Mouse (Mus musculus): ENCODE results near the gene Cdon.

The Cdon gene

GRCm38 (mm10) chr9:35493033-35493732, 72.3 kb downstream of the Cdon start:
- DNase-seq (ENCODE audit: inconsistent ontology term): peak; percentile 52

GRCm38 (mm10) chr9:35493733-35494092, 72.8 kb downstream of the Cdon start:
- DNase-seq (ENCODE audit: inconsistent ontology term): no peak

GRCm38 (mm10) chr9:35494937-35495336, 74.0 kb downstream of the Cdon start:
- no peak for DNase-seq (ENCODE audit: inconsistent ontology term)

DNA sequence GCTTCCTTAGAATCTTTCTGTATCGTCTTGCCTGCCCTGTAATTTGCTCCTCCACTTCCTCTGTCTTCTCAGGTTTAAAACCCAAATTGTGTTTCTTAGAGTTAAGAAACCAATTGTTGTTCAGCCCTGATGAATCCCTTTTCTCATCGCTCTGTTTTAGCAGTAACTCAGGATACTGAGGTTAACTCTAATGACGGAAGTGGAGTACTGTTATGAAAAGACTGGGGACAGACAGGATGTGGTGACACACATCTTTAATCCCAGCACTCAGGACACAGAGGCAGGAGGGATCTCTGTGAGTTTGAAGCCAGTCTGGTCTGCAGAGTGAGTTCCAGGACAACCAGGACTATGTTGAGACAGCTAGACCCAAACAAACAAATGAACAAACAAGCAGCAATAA, 74.5 kb downstream of the Cdon start:
- no peak for DNase-seq (ENCODE audit: inconsistent ontology term)

DNA sequence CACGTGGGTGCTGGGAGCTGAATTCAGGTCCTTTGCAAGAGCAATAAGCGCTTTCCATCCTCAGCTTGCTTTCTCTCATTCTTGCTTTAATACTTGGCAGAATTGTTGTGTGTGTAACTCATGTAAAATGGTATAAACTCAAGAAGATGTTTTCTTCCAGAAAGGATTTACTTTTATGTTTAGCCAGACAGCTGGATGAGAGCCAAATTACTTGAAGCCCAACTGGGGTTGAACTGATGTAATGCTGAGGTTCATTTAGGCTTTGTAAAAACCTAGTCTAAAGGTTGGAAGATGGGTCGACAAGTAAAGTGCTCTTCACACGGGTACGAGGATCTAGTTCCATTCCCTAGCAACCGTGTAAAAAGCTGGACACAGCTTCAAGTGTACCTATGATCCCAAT, 79.0 kb downstream of the Cdon start:
- DNase-seq (ENCODE audit: inconsistent ontology term): no peak

- no peak for DNase-seq (ENCODE audit: inconsistent ontology term)
These were observed 81.6 kb downstream of the Cdon start for GRCm38 (mm10) chr9:35502361-35503000.

DNA sequence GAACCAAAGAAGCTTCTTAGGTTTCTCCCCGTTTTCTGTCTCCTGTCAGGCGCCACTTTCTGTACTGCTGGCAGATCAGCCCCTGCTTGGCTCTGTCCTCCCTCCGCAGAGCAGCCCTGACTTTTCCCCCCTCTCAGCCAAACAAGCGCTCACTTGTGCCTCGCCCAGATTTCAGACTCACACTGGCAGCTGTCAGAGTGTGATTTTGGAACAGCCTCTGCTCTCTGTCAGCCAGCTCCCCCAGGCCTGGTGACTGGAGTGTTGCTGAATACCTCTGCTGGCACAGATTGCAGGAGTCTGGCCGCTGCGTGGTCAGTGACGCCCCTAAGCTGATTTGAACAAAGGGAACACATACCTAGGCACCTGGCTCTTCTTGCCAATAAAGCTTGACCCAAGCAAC, 87.3 kb downstream of the Cdon start:
- peak; percentile 69 for DNase-seq (ENCODE audit: inconsistent ontology term)

GRCm38 (mm10) chr9:35513900-35514299, 93.0 kb downstream of the Cdon start:
- DNase-seq (ENCODE audit: inconsistent ontology term): no peak

- no peak for DNase-seq (ENCODE audit: inconsistent ontology term)
These were observed 95.3 kb downstream of the Cdon start for GRCm38 (mm10) chr9:35516182-35516581.

- no peak for DNase-seq (ENCODE audit: inconsistent ontology term)
These were observed 95.8 kb downstream of the Cdon start for GRCm38 (mm10) chr9:35516711-35517110.

DNA sequence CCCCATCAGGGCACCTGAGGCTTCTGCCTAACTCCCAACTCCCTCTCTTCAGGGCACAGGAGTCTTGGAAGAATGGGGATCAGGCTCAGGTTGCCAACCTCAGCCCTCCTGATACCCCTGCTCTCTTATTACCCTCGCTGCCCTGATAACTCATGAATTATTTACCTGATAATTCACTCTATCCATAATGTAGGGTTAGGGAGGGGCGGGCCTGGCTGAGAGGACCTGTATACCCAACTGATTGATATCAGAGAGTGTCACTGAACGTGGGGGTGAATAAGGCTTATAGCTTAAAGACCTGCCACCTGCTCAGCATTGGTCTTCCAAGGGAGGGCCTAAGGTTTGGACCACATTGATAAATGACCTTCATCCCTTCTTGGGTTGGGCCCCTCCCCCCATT, 97.2 kb downstream of the Cdon start, which contains the start of gene Gm1113:
Gm1113 (minus strand) TSS at position 101 of the 400 bp plus-strand sequence.
- DNase-seq (ENCODE audit: inconsistent ontology term): no peak

DNA sequence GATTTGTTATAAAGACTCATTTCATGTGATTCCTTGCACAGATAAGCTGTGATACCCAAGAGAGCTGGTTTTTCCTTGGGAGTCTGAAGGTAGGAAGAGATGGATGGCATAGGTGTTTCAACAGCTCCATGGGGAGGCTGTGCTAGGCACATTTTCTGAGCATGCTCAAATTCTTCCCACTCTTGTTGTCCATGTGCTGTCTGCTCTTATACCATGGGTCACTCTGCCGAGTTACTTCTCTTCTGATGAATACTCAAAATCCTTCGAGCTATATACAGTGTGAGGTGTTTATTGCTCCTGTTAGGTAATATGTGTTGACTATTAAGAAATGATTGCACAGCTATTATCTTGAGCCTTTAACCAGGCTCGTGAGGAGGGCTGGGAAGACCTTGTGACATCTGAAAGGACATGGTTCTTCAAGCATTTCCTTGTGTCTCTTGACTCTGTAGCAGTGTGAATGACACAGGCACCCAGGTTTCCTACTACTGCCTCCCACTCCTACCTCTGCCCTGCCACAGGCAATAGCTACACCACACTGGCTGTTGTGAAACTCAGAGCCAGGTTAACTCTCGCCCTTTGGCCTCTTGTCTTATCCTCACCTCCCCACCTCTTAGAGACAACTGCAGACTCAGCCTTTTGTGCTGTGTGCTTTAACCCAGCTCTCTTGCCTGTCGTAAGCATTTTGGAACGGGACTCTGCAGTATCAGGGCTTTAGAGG, 99.9 kb downstream of the Cdon start:
- no peak for DNase-seq (ENCODE audit: inconsistent ontology term)

DNA sequence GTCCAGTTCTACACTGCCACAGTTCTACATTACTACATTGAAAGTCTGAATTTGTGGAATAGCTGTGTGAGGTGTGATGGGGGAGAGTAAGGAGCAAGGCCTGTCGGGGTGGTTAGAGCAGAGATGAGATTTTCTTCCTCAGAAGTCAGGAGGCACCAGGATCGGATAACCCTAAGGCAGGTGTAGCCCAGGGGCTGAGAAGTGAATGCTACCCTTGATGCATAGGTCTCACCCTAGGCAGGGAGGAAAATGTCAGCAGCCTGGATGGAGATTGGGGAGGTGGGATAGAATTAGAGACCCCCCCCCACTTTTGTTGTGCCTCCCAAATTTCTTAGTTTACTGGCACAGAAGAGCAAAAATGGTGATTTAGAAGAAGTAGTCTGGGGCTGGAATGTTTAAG, 101.3 kb downstream of the Cdon start:
- no peak for DNase-seq (ENCODE audit: inconsistent ontology term)

DNA sequence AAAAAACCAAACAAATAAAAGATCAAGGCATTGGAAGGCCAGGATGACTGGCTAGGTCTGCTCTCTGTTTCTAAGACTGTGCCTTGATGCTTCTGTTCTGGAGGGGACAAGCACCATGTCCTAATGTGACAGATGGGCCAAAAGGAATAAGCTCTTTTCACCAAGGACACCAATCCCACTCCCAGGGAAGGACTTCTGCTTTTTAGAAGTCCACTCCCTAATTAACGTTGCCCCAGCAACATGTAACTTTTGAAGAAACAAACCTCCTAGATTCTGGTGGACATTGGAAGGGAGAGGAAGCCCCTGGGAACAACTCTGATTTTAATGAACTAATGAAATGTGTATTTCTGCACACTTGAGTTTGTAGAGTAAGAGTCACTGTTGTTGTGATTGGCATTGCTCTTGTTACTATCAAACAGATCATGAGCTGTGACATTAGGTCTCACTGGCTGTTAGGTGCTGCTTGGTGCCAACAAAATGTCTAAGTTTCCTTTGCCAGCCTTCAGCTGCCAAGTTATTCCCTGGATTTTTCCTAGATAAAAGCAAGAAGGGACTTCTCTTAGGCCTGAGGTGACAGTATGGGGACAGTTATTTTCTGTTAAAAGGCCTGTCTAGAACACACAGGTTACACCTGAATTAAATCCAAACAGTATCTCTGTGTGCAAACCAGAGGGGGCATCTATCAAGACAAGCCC, 102.0 kb downstream of the Cdon start:
- no peak for DNase-seq (ENCODE audit: inconsistent ontology term)

DNA sequence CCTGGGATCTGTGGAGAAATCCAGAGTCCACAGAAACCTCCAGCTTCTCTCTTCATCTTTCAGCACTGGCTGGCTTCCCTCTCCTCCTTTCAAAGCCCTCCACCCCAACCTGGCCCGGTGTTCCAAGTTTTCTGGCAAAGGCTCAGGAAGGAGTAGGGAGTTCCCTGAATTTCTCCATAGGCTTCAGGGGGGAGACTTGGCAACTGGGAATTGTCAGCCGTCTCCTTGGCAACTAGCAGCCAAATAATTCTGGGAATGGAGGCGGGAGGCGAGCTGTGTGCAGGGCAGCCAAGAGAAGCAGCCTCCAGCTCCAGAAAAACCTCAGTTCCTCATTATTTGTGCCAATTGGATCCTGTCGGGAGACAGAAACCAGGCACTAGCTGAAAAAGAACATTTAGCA, 102.6 kb downstream of the Cdon start:
- DNase-seq (ENCODE audit: inconsistent ontology term): peak; percentile 79

DNA sequence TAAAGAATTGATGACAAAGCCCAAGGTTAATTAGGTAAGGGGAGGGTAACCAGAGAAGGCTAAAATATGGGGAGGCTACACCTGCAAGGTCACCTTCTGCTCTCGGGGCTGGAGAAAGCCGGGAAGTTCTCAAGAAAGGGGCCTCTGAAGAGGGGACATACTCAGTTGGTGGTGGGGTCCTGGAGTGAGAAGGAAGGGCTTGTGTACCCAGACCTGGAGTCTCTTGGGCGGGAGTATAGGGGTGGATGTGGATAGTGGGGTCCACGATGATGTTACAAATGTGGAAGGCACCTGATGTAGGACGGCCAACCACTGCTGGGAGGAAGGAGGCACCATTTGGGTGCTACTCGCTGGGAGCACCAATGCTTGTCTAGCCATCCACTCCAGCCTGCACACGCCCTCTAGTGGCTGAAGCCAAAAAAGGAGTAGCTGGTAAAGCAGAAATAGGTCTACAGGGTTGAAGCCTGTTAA, 103.0 kb downstream of the Cdon start:
- DNase-seq (ENCODE audit: inconsistent ontology term): peak; percentile 69

DNA sequence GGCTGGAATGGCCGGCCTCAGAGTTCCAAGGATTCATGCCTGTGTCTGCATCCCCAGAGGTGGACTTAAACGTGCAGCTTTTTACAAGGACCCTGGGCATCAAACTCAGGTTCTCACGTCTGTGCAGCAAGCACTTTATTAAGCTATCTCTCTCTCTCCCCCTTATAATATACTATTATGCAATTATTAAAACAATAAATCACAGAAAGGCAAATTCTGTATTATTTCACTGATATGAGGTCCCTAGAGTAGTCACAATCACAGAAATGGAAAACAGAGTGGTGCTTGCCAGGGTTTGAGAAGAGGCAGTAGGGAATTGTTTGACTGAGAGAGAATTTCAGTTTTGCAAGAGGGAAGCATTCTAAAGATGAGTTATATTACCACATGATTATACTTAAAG, 108.2 kb downstream of the Cdon start:
- no peak for DNase-seq (ENCODE audit: inconsistent ontology term)

- DNase-seq (ENCODE audit: inconsistent ontology term): no peak
These were observed 108.9 kb downstream of the Cdon start for GRCm38 (mm10) chr9:35529796-35530195.

GRCm38 (mm10) chr9:35533266-35533665, 112.3 kb downstream of the Cdon start:
- DNase-seq (ENCODE audit: inconsistent ontology term): no peak

GRCm38 (mm10) chr9:35535110-35535509, 114.2 kb downstream of the Cdon start:
- DNase-seq (ENCODE audit: inconsistent ontology term): peak; percentile 51

DNA sequence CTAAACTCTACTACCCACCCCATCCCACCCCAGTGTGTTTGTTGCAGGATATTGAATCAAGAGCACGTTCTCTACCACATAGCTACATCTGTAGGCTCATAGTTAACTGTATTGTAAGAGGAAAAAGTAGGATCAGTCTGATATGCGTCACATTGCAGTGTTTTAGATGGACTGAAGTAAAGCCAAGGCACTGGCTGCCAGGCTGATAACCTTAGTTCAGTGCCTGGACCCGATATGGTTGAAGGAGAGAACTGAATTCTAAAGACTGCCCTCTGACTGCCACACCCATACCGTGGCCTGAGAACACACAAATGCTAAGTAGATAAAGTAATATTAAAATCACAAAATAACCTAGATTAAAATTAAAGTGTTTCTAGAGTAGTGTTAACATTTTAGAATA, 114.9 kb downstream of the Cdon start:
- DNase-seq (ENCODE audit: inconsistent ontology term): no peak

Measured in Muller cell, postnatal 12 days (primary cell).